Mouse (Mus musculus) mouse trophoblast stem cell (cell line): Measurements from ENCODE around the gene Krtap4-2.
"Not testable (repeated sequence)": the region's sequence is repeated elsewhere in the genome, so short reads cannot be mapped to it uniquely, and the experiment has no call there.

Experiments used
- in situ Hi-C, 2 experiments: fragments of 300-500 bp; cut with MseI, MboI; formaldehyde crosslinking; loops; 2 replicates in 1 of 2; 3 replicates in 1 of 2; pipeline ENCODE4 v1.15.1; 2025

Krtap4-2 gene

DNA sequence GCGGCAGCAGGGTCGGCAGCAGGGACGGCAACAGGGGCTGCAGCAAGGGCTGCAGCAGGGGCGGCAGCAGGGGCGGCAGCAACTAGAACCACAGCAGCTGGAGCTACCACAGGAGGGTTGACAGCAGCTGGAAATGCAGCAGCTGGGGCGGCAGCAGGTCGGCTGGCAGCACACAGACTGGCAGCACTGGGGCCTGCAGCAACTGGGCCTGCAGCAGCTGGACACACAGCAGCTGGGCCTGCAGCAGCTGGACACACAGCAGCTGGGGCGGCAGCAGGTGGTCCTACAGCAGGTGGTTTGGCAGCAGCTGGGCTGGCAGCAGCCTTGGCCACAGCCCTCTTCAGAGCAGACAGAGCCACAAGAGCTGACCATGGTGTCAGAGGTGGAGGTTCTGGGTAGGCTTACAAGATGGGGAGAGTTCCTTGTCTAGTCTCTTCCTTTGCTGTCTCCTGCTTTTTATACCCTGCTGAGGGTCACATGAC, at the start of gene Krtap4-2:
TSS of gene Krtap4-2 (minus strand) at position 432 of the 482 bp plus-strand sequence.
- in situ Hi-C loops = no loop called here

DNA sequence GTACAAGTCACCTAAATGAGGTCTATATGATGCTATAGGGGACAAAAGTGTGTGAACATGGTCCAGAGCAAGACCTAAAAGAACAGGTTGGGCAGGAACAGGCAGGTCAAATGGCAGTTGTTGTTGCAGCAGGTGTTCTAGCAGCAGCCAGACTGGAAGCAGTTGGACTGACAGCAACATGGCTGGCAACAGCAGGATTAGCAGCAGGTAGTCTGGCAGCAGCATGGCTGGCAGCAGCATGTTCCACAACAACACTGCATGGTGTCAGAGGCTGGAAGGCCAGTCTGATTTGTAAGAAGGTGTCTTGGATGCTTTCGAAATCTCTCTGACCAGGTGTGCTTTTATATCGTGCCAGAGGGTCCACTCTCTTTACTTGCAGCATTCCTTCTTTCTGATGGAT, 48.6 kb upstream of the Krtap4-2 start:
- in situ Hi-C loops = no loop called here

DNA sequence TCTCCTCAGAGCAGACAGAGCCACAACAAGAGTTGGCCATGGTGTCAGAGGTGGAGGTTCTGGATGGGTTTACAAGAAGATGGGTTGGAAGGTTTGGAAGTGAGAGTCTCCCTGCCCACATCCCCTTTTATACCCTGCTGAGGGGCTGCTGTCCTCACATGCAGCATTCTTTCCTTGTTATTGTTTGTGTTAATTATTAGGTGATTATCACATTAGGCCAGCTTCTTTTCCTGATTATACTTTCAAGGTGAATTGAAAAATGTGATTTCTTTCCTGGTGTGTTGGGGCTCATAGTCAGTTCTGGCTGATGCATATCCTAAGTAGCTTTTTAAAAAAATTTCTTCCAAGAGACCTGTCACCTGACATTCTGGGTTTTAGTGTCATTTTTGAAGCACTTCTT, 31.0 kb upstream of the Krtap4-2 start, which contains the start of gene Krtap4-6:
TSS of gene Krtap4-6 (minus strand) at position 101 of the 400 bp plus-strand sequence.
- in situ Hi-C loops = no loop called here

DNA sequence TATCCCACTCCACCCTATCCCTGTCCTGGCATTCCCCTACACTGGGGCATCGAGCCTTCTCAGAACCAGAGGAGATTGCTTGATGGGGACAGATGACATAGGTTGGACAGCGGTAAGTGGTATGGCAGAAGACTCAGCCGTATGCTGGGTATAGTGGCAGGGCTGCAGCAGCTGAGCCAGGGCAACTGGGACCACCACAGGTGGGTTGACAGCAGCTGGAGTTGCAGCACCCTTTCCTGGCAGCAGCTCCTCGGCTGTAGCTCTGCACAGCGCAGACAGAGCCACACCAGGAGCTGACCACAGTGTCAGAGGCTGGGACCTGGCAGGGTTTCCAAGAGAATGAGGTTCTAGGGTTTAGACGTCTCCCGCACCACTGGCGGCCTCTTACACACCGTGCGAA, 27.9 kb upstream of the Krtap4-2 start:
- in situ Hi-C loops = no loop called here

DNA sequence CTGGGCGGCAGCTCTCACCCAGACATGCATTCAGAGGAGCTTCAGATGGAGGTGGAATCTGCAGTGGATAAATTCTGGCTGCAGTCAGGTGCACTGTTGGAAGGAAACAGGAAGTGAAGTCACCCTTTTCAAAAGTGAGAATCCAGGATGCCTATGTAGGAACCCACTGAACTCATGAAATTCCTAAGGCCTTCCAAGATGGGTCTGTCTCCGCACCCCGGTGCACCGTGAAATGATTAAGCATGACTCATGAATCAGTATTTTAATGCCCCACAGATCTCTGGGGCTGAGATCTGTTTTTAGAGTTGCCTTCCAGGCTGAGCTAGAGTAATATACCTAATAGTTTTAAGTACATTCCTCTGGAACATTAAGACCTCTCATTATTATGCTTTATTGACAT, 24.4 kb upstream of the Krtap4-2 start:
- in situ Hi-C loops = no loop called here

DNA sequence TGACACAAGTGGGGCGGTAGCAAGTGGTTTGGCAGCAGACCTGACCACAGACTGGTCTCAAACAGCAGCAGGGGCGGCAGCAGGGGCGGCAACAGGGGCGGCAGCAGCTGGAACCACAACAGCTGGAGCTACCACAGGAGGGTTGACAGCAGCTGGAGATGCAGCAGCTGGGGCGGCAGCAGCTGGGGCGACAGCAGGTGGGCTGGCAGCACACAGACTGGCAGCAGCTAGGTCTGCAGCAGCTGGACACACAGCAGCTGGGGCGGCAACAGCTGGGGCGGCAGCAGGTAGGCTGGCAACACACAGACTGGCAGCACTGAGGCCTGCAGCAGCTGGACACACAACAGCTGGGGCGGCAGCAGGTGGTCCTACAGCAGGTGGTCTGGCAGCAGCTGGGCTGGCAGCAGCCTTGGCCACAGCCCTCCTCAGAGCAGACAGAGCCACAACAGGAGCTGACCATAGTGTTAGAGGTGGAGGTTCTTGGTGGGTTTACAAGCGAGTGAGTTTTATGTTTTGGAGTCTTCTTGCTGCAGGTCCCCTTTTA, 23.7 kb upstream of the Krtap4-2 start, which contains the start of gene Gm11563:
TSS of gene Gm11563 (minus strand) at position 494 of the 544 bp plus-strand sequence.
- in situ Hi-C loops = not testable (repeated sequence)

DNA sequence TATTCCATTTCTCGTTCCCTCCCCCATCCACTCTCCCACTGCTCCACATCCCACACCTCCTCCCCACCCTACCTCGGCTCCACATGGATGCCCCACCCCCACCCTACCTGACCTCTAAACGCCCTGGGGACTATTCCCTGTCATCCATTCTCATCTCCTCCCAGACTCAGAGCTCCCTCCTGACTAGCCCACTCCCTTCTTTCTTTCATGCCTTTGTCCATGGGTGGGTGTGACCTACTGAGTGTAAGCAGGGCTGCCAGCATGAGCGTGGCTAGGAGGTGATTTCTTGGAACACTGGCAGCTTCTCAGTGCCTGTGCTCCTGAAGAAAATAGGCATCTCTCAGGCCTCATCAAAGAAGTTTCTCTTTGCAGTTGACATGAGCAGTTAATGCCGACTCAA, 22.2 kb upstream of the Krtap4-2 start:
- in situ Hi-C loops = no loop called here

DNA sequence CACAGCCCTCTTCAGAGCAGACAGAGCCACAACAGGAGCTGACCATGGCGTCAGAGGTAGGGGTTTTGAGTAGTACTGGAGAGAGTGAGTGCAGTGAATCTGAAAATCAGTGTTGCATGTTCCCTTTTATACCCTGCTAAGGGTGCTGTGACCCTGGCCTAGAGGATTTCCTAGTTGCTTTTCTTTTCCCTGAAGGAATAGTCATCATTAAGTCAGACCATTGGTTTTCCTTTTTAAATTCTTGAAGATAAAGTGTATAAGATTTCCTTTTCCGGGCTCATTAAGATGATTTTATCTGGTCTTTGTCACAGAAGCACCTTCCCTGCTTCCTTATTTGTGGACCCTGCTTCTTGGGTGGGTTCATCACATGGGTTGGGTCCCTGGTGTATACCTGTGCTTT, 15.3 kb upstream of the Krtap4-2 start, which contains the start of gene Gm11555:
TSS of gene Gm11555 (minus strand) at position 101 of the 400 bp plus-strand sequence.
- in situ Hi-C loops = no loop called here

DNA sequence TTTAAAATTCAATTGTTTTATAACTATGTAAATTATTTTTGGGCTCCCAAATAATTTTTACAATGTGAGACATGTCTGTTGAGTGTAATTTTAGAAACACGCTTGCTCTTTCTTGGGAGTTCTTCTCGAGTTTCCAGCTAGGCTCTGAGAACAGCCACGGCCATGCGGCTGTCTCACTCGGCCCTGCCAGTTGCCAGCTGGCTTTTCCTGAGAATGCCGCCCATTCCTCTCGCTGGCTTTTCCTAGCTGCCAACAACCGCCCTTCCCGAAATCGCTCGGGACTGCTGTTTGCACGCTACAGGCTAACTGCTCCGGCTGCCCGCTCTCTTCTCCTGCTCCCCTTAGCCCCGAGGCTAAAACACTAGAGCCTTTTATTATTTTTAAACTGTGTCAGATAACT, 11.6 kb upstream of the Krtap4-2 start:
- in situ Hi-C loops = no loop called here

DNA sequence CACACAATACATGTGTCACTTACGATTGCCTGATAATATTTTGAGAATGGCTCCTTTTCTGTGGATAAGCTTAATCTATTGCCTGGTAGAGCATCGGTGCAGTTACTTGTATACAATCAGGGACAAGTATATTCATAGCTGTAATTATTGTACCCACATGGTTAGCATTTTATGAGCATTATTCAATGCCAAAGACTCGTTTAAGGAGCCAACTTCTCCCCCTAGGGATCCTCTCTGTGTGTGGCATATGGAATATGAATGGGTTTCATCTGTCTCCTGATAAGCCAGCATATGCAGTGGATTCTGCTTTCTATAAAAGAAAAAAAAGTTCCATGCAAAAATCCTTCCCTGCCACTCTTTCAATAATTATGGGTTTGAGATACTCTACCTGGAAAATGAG, 9.5 kb upstream of the Krtap4-2 start:
- in situ Hi-C loops = no loop called here

DNA sequence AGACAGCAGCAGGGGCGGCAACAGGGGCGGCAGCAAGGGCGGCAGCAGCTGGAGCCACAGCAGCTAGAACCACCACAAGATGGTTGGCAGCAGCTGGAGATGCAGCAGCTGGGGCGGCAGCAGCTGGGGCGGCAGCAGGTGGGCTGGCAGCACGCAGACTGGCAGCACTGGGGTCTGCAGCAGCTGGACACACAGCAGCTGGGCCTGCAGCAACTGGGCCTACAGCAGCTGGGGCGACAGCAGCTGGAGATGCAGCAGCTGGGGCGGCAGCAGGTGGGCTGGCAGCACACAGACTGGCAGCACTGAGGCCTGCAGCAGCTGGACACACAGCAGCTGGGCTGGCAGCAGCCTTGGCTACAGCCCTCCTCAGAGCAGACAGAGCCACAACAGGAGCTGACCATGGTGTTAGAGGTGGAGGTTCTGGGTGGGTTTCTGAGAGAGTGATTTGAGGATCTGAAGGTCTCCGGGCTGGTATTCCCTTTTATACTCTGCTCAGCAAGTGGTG, 8.8 kb upstream of the Krtap4-2 start, which contains the start of gene Krtap4-7:
TSS of gene Krtap4-7 (minus strand) at position 455 of the 505 bp plus-strand sequence.
- in situ Hi-C loops = not testable (repeated sequence)

DNA sequence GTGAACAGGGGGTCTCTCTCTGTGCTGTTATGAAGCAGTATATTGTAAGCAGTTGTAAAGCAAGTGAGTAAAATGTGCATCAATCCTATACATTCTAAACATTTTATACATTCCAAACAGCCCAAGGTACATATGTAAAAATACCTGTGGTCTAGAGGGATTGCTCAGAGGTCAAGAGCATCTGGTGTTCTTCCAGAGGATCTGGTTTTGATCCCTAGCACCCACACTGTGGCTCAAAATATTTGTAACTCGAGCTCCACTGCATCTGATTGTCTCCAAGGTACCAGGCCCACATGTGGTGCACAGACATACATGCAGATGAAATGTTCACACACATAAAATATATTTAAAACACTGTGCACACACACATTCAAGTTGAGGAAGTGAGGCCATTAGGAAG, 6.0 kb upstream of the Krtap4-2 start:
- in situ Hi-C loops = no loop called here

DNA sequence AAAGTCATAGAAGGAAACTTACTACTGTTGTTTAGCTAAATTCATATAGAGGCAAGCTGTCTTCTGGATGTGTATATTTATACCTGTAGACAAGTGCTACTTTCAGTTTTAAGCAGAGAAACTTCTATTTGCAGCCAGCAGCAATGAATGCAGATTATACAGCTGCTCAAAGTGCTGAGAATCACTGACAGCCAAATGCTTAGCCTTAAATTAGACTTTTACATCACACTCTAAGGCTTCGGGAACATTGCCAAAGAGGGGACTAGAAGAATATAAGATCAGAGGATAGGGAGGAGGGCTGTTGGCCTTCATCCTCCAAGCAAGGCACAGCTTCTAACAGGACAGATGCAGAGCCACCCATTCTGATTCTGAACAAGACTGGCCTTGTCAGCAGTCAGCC, 2.2 kb upstream of the Krtap4-2 start:
- in situ Hi-C loops = no loop called here

DNA sequence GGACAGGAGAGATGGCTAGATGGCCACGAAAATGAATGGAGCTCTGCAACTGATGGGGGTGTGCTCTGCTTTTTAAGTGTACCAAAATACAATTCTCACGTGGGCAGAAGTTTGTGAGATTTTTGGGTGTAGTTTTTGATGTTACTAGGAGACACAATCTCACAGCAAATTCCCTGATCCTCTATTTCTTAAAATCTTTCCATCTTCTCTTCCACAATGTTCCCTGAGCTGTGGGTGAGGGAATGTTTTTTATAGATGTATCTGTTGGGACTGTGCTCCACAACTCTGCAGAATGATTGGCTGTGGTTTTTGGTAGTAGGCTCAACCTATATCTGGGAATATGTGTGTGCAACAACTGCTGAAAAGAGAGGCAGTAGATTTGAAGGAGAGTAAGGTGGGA, 1.6 kb downstream of the Krtap4-2 start:
- in situ Hi-C loops = no loop called here

DNA sequence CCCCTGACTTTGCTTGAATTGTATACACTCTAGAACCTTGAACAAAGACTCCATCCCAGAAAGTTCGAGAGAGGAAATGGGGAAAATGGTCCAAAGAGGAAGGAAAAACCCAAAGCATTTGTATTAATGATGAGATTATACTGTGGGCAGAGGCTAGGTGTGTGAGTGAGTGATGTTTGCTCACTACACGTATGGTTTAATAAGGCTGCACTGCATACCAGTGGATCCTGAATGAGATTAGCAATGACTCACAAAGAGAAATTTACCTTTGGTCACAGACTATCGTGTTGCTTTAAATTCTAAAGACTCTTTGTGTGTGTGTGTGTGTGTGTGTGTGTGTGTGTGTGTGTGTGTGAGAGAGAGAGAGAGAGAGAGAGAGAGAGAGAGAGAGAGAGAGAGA, 4.0 kb downstream of the Krtap4-2 start:
- in situ Hi-C loops = no loop called here

DNA sequence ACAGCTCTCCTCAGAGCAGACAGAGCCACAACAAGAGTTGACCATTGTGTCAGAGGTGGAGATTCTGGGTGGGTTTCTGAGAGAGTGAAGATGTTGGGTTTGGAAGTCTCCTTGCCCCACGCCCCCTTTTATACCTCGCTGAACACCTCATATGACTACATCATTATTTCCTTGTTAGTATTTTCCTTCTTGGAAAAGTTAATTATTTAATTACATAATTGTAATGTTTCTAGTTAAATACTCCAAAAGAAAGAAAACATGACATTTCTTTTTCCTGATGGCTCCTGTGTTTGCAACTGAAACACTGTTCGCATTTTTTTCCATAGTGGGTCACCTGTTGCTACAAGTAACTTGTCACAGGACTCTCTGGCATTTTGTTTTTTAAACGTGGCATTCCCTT, 6.7 kb downstream of the Krtap4-2 start, which contains the start of gene Krtap4-1:
TSS of gene Krtap4-1 (minus strand) at position 101 of the 400 bp plus-strand sequence.
- in situ Hi-C loops = no loop called here

DNA sequence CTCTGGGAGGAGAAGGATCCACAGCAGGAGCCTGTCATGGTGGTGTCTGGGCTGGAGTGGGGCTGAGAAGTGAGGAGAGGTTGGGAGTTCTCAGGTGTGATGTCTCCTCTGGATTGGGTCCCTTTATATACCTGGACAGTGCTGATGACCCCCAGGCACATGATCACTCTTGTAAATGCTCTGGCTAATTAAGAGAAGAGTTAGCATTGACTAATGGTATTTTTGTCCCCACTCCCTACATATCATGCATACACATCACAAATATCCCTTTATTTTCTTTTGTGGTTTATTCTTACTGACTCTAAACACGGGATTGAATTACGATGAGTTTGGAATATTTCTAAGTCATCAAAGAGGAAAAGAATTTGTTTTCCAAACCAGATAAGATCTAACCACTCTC, 14.5 kb downstream of the Krtap4-2 start, which contains the start of gene Gm11562:
TSS of gene Gm11562 (minus strand) at position 101 of the 400 bp plus-strand sequence.
- in situ Hi-C loops = no loop called here

DNA sequence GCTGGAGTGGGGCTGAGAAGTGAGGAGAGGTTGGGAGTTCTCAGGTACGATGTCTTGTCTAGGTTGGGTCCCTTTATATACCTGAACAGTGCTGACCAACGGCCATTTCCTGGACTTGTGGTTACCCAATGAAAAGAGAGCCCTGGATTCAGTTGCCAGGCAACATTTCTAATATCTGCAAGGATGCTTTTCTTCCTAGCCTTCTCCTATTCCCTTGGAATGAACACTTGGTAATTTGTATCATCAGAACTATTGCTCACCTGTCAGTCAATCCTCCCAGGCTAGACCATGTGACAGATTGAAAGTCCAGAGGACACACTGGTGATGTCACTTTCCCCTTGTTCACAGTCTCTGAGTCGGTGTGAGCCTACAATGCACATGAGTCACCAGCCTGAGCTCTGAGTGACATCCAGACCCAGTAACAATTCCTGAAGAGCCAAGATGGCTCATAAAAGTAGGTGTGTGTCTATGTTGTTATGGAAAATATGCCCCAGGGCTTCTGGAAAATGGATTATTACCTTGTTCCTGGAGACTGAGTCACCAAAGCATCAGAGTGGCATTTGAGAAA, 20.0 kb downstream of the Krtap4-2 start, which contains the start of gene Krtap2-4:
TSS of gene Krtap2-4 (minus strand) at position 51 of the 568 bp plus-strand sequence.
- in situ Hi-C loops = no loop called here

DNA sequence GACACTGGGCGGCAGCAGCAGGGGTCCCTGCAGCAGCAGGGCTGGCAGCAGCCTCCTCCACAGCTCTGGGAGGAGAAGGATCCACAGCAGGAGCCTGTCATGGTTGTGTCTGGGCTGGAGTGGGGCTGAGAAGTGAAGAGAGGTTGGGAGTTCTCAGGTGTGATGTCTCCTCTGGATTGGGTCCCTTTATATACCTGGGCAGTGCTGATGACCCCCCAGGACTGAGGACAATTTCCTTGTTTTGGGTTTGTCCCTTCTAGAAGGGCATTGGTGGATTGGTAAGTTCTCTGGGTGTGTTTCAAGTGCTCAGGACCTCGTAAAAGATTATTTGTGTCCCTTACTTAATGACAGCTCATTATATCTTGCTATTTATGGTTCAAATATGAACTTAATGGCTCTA, 24.8 kb downstream of the Krtap4-2 start, which contains the start of gene Gm11937:
TSS of gene Gm11937 (minus strand) at position 101 of the 400 bp plus-strand sequence.
- in situ Hi-C loops = not testable (repeated sequence)

DNA sequence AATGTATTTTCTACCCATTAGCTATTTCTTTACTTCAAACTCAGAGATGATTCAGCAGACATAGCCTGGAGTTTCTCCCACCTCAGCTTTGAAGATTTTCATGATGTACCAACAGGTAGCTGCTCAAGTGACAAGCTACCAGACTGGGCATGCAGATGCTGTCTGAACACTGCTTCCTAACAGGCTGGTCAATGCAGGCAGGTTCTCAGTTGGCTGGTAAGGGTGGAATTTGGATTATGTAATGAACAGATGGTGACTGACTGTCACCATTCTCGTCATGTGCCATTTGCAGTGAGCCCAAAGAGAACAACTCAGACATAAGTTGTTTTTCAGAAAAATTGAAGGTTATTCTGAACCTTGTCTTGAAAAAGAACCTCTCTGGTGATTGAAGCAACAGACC, 25.8 kb downstream of the Krtap4-2 start:
- in situ Hi-C loops = no loop called here

DNA sequence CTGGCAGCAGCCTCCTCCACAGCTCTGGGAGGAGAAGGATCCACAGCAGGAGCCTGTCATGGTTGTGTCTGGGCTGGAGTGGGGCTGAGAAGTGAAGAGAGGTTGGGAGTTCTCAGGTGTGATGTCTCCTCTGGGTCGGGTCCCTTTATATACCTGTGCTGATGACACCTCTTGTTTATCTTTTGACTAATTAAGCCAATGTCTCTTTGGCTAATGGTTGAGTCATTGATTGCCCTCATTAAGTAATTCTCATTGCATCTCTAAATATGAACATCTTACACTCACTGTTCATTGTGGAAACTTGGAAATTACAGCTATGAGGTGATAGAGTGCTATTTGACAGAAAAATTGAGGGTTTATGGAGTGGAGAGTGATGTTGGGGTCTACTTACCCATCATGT, 31.7 kb downstream of the Krtap4-2 start, which contains the start of gene Gm11938:
TSS of gene Gm11938 (minus strand) at position 101 of the 400 bp plus-strand sequence.
- in situ Hi-C loops = not testable (repeated sequence)

DNA sequence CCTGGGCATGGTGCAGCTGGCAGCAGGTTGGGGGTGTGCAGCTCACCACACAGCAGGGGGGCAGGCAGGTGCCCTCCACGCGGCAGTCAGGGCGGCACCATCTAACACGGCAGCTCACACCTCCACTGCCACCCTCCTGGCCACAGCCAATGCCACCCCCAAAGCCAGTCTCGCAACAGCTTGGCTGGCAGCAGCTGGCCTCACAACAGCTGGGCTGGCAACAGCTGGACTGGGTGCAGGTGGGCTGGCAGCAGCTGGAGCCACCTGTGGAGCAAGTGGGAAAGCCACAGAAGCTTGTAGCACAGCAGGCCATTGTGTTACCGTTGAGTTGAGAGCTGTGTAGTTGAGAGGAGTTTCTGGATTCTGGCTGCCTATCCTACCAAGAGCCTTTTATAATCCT, 37.1 kb downstream of the Krtap4-2 start, which contains the start of gene Krtap9-3:
TSS of gene Krtap9-3 (minus strand) at position 364 of the 400 bp plus-strand sequence.
- in situ Hi-C loops = not testable (repeated sequence)
